Mouse (Mus musculus): ENCODE measurements at regions not wholly inside any gene's neighbourhood (a gene's known extent, or its start where the extent isn't known, plus 50 kb on each side); places are given as distances from the start of the nearest gene placed in this dataset.

DNA sequence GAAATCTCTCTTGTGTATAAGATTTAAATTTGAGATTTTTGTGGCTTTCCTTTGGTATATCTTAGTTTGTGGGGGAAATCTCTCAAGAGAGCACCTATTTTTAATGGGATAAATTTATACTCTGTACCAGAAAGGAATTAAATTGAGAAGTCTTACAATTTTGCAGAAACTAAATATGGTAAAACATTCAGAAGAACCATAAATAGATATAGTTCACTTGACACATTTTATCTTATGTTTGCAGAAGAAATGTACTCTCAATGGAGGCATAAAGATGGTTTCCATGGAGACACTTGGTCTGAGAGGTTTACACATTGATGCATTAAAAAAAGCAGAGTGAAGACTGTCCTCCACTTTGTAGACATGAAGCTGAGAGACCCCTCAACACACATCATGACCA is 86.9 kb downstream of the Ndufa10 start:
- no peak for DNase-seq (ENCODE audit: low read depth, low spot score)

DNA sequence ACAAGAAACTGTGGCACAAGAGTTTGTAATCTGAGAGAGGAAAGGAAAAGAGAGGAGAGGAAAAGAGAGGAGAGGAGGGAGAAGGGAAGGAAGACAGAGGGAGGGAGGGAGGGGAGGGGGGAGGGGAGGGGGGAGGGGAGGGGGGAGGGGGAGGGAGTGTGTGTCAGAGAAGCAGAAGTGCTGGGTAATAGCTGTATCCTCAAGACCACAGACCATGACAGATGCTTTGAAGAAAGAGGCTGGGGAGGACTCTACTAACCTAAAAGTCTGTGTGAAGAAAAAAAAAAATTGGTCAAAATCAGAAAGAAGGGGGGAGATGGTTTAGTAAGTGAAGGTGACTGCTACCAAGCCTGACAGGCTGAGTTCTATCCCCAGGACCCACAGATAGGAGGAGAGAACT is 88.7 kb downstream of the Ndufa10 start:
- DNase-seq (ENCODE audit: low read depth, low spot score): no peak

DNA sequence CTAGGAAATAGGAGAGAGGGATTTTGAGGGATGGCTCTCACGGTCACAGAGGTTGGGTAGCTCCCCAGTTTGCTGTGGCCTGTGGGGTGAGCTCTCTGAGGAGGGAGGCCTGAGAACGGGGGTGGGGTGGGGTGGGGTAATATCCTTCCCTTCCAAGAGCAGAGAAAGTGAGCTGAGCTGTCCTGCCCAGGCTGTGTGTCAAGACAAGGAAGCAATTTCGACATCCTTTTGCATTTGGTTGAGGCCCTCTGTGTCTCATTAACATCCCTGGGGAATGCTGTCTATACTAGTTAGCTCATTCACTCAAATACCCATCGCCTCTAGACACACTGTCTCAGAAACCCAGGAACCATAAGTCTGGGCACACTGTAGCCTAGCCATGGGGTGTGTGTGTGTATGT is 89.9 kb downstream of the Ndufa10 start:
- peak; percentile 67 for DNase-seq (ENCODE audit: low read depth, low spot score)

DNA sequence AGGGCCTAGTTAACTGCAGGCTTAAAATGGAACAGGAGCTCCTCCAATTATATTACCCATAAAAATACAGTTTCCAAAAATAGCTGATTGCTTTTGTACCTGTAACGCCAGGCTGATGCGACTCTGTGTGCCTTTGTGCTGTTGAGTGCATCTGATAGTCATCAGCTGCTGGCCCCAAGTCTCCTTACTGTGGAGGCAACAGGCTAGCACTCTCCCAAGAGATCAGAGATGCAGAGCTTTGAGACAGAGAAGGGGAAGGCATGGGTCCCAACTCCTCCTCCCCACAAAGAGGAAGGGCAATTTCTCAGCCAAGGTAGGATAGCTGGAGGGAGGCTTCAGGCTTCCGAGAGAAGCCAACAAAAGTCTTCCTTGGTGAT is 94.2 kb downstream of the Ndufa10 start:
- no peak for DNase-seq (ENCODE audit: low read depth, low spot score)

DNA sequence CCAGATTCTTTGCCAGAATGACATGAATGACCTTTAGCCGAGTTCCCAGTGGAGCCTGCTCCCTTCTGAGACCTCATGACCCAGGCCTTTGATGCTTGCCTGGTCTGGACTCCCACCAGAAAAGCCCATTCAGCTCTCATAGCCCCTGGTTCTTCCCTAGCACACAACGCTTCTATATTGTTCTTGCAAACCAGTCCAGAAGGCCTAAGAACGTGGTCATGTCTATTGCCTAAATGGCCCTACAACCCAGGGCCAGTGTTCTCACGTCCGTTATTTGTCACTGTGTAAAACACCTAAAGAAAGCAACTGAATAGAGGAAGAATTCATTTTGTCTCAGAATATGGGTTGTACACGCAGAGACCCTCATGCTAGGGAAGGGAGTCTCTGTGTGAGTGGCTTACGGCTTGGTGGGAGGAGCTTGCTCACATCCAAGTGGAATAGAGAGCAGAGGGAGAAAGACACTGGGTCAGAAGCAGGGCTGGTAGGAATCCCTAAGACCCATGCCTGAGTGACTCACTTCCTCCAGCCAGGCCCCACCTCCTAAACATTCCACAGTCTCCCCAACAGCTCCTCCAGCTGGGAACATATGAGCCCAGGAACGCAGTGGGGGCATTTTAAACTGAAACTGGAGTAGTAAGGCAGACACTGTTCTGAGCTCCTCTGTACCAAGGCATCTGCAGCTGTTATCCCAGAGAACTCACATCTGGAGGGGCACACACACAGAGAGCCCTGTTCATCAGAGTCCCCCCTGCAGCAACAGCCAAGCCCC is 94.7 kb downstream of the Ndufa10 start:
- peak; percentile 95 for DNase-seq (ENCODE audit: low read depth, low spot score)

DNA sequence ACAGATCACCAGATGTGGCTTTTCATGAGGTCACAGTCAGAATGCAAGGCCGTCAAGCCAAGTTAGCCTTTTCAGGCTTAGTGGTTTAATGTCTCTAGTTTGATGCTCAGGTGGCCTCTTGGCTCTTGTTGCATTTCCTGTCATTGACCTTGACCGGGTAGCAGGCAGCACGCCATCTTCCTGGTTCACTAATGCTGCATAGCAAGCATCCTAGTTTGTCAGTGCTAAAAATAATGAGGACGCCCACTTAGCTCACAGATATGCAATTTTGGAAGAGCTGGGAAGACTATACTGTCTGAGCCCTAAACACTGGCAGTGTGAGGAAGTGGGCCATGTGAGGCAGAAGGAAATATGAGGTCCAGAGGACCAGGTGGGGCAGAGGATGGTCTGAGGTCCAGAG is 97.2 kb downstream of the Ndufa10 start:
- DNase-seq (ENCODE audit: low read depth, low spot score): no peak

DNA sequence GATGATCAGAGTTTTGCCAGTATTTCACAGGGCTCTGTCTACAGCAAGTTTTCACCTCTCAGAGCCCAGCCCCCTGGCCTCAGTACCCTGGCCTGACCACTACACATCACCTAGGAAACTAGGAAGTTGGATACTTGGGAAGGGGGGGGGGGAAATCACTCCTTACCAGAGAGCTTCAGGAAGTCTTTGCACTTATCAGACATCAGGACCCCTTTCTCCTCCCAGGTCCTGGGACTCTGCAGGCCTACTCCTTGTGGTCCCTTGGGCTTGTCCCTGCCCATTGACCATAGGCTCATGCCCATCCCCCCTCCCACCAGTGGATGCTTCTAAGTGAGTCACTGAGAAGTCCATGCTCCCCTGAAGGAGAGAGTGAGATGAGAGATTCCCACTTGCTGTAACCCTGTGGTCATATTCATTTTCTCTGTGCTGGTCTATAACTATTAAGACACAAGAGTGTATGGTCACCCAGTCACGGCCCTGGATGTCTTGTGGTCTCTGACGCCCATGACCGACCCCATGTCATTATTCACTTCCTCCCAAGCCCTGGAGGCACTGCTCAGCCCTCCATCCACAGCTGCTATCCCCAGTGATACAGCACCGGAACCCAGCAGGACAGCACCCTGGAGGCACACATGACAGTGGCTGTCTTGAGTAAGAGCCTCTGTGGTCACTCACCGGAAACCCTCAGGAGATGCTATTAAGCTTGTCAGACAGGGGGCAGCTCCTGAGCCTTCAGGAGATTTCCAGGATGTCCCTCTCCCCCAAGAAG is 101.3 kb downstream of the Ndufa10 start:
- no peak for DNase-seq (ENCODE audit: low read depth, low spot score)

DNA sequence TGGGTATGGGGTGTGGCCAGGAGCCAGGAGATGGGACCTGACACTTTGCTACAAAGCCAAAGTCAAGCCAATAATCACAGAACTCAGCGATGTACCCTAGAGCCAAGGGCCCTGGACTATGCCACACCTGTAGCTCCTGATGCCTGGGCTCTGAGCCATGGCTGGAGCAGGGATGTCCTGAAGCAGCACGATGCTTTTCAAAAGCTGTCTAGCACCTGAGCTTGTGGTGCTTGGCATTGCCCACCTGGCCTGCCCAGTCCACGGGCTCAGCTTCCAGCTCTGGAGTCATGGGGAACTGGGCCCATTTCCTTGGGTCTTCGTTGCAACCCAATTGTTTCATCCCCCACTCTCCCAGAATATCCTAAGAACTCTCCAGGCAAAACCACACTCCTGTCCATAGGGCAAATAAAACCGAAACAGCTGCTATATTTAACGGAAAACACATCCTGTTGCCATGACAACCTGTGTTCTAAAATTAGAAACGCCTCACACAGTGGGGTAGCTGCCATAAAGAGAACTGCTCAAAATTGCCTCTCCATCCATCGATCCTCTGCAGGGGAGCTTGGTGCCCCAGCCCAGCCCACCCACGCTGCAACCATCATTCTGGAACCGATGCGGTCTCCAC is 102.2 kb downstream of the Ndufa10 start:
- peak; percentile 66 for DNase-seq (ENCODE audit: low read depth, low spot score)

DNA sequence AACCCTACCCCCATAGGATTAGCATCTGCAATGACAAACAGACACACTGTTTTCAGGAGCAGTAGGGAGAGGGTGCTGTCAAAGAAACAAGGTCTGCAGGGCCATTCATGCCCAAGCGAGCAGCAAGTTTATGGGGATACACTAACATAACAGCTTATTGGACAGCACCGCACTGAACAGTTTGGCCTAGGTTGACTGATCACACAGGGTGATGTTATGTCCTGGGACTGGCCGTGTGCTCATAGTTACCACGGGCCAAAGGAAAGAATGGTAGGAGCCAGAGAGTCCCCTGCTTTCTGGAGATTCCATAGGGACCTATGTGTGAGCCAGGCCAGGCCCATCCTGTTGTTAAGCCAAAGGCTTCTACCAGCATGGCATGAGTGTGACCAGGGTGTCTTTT is 102.8 kb downstream of the Ndufa10 start:
- DNase-seq (ENCODE audit: low read depth, low spot score): no peak

DNA sequence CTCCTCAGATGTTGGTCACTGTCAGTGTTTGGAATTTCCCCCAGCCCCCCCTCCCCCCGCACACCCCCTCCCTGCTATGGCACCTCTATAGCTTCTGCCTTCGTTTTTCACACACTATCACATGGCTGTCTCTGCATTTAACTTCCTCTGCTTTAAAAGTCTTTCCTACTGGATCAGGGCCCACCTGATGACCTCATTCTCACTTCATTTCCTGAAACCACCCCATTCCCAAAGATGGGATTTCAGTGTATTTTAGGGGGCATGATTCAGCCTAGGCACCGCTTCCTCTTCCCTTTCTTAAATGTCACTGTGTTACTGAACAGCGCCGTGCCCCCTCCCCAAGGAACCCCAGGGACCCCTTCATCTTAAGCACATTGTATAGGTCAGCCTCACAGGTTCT is 103.7 kb downstream of the Ndufa10 start:
- no peak for DNase-seq (ENCODE audit: low read depth, low spot score)

DNA sequence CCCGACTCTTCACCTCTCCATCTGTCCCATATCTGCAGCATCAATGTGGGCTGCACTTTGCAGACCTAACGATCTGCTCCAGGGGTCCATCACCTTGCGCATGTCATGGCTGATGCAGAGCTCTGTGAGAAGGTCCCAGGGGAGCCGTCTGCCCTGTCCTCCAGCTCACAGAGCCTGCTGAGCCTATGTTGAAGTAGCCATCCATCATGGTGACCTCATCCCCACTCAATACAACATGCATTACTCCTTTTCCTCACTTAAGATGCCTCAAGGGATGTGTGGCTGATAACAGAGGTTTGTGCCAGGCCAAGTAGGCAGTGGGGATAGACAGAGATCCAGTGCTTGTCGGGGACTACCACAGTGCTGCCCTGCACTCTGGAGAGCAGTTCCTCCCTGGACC is 107.4 kb downstream of the Ndufa10 start:
- peak; percentile 33 for DNase-seq (ENCODE audit: low read depth, low spot score)

DNA sequence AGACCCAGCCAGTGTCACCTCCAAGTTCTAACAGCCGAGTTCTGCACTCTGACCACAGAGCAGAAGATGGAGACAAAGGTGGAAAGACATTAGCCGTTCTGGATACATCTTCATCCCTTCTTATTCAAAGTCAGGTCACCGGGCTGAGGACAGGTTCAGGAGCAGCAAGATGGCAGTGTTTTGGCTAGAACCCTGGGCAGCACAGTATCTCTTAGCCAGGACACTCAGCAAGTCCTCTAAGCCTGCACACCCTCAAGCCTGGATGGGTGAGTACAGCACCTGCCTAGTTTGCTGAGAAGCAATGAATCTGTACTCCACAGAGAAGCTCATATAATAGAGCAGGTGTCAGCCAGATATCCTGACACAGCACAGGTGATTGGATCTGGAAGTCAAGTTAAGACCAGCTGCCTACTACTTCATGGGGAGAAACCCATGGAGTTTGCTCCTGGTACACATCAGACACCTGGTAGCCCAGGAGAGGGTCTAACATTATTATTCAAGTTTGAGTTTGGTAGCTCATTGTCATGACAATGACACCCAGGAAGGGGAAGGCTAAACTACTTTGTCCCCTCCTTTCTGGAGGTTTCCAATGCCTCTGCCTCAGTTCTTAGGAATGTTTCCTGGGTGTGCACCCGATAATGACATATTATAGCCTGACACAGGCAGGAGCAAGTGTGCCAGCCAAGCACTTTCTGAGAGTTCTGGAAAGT is 108.1 kb downstream of the Ndufa10 start:
- no peak for DNase-seq (ENCODE audit: low read depth, low spot score)

DNA sequence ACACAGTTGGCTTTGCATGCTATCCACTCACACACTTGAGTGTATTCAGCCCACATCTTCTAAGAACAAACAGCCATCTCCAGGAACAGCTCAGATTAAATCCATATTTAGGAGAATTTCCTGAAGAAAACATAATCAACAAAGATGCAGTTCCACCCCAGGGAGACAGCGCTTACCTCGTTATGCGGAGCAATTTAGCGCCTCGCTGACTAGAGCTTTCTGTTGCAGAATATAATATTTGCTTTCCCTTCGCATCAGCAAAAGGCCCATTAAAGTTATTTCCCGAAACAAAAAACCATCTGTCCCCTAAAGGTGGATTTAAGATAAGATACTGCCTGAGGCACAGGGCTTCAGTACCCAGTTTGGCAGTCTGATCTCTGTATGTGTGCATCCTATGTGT is 112.0 kb downstream of the Ndufa10 start:
- DNase-seq (ENCODE audit: low read depth, low spot score): no peak

DNA sequence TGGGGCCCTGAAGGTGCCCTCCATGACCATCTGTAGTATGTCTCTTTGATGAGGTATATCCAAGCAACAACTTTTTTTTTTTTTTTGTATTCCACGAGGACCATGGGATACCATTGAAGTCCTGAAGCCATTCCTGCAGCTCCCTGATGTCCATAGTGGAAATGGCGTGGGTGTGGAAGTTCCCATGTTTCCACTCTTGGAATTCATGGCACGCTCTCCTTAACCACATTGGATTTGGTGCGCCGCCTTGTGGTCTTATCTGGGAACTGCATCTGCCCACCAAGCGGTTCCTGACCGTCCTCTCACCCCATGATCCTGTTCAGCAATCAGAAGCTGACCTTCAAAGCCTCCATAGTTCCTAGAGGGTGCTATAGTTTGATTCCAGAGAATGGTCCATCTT is 113.4 kb downstream of the Ndufa10 start:
- DNase-seq (ENCODE audit: low read depth, low spot score): peak; percentile 72

DNA sequence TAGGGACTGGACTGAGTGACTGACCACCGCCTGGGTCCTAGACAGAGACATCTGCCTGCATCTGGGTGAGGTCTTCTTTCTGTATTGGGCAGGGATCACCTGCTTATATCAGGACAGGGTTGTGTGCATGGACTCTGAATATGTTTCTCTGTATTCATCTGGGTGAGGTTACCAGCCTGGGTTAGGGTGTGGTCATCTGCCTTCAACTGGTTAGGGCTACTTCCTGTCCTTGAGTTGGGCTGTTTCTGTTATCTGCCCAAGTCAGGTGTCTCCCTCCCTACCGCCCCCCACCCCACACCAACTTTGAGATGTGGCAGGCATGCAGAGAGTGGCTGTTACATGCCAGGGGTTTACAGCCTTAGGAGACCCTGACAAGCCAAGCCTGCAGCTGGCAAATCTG is 114.2 kb downstream of the Ndufa10 start:
- no peak for DNase-seq (ENCODE audit: low read depth, low spot score)

DNA sequence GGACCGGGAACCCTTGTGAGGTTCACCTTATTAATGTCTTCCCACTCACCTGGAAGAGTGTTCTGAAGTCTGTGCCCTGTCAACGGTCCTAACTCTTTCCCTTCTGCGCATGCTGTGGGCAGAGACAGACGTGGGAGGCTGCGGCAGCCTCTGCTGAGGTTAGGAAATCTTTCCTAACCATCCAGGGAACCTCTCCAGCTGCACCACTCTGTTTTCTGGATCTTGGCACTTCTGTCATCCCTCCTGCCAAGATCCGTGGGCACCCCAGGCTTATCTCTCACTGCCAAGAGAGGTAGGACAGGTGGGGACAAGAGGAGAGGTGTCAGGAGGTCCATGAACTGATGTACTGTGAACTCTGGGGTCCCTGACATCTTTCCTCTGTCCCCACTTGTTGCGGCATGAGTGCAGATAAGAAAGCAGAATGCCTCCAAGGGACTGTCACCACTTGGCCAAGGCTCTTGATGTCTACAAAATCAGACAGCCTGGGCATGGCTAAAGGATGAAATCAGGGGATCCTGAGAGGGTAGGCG is 114.8 kb downstream of the Ndufa10 start:
- no peak for DNase-seq (ENCODE audit: low read depth, low spot score)

DNA sequence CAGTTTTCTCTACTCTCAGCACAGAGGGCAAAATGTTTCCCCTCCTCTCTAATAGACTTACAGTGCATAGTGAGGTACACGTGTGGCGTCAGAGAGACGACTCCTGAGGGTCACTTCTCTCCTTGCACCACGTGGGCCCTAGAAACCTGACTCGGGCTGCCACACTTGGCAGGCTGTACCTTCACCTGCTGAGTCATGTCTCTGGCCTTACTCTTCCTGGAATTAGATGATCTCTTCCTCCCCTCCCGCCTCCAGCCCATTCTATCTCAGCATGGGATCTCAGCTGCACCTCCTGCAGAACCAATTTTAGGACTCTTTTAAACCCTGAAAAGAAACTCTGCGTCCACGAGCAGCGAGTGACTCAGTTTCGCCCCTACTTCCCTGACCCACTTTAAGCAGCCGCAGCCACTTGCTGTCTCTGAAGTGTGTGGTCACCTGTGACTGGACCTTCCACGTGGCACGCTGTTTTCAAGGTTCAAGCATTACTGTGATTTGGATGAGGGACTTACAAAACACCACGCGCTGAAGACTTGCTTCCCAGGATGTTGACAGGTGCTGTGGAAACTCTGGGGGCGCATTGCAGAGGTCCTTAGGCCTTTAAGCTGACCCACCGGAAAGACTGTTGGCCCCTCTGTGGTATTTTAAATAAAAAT is 125.2 kb downstream of the Ndufa10 start:
- peak; percentile 36 for DNase-seq (ENCODE audit: low read depth, low spot score)

DNA sequence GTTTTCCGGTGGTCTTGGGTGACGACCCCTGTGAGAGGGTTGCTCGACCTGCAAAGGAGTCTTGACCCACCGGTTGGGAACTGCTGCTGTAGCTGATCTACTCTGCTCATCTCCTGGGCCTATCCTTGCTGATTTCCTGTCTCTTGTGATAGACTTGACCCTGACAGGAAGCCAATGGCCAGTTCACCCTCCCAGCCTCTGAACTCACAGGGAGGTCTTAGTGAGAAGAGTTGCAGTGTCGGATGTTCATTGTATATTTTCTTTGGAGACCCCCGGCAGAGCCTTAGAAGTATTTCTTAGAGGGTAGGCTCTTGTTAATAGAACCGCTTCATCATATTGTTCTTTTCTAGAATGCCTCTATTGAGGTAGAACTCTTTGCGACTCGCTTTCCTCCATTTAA is 126.0 kb downstream of the Ndufa10 start:
- DNase-seq (ENCODE audit: low read depth, low spot score): no peak

DNA sequence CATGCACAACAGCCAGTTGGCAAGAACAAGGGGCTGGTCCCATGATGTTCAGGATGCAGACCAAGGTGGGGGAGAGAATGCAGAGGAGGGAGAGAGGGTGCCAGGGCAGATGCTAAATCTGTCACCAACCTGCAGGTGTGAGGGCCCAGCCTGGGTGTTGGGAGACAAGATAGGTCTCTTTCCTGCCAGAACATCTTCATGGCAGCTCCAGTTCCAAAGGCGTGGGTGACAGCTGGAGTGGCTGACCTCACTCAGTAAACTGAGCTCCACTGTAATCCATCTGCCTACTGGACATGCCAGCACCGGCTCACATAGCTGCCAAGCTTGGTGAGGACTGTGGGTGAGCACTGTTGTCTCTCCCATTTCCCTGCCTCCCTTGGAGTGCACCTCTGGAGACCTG is 129.9 kb downstream of the Ndufa10 start:
- no peak for DNase-seq (ENCODE audit: low read depth, low spot score)

DNA sequence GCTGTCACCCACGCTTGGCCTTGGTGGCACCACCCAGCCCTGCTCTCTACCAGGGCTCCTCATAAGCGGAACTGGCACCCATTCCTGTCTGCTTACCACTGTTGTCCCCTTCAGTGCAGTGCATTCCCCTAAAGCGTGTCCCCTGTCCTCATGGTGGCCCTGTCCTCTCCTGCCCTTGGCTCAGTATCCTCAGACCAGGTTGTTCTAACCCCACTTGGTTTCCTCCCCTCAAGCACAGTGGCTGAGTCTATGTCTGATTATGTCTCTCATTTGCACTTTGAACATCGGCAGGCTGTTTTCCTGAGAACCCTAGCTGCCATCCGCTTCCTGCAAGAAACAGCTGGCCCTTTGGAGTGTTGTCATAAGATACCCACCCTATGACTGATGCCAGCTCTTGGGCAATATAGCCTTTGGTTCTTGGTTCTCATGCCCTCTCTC is 130.5 kb downstream of the Ndufa10 start:
- no peak for DNase-seq (ENCODE audit: low read depth, low spot score)

DNA sequence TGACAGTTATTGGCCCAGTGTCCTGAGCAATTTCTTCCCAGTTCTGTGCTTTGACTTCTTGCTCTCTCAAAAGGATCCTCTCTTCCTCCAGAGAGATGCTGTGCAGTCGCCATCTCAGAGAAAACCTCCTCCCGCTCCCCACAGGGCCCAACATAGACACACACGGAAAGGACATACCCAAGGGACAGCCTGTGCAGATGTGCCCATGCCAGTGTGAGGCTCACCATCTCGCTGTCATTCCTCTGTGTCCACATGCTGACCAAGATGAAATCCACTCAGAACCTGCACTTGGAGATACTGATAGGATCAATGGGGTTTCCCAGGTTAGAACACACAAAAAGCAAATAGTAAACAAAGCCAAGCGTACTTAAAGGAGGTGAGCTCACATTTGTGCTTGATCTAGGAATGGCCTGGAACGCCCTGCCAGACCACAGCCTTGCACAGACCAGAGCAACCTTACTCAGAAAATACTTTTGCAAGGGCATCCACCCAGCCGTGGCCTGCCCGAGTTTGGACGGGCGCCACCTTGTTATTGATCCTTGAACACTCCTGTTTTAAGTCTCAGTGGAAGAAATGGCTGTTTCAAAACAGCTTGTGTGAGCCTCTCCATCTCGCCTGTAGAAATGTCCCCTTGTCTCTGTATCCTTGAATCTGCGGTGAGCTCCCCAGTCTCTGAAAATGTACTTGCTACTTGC is 131.7 kb downstream of the Ndufa10 start:
- DNase-seq (ENCODE audit: low read depth, low spot score): no peak

Measured in 3T3-L1 (cell line).